ENCODE assay signal across 12 mouse cellular contexts in genomic region chr9:96638508-96638907, GRCm38 (mm10). TPM values are rescaled to one million over a fixed set of nuclear protein-coding genes. Genes with fewer than 3 reads are reported as not detected.
DNase-seq lines count a peak whose midpoint lies in the region; ATAC-seq lines count a peak whose summit lies in the region.
"Had no signal": no experiment of that assay in that cellular context is flagged by ENCODE, and none has a peak within 500 bp of the region (broad histone marks: within the 10 kb centered on the region; RNA-seq: fewer than 3 reads in every experiment).

No protein-coding gene starts in this region.

- ATAC-seq in granulocyte monocyte progenitor cell, adult 5-6 weeks (replicated peaks; ENCODE audit: poor library complexity, severe bottlenecking), result peak; percentile 17; the same call in 1 of the 2 replicates
- ATAC-seq: forebrain, embryonic 16.5 days; midbrain, embryonic 16.5 days had no signal

- DNase-seq in kidney, adult 18-20 months, result peak; percentile 25
- DNase-seq in kidney, postnatal 10 days, result no peak
- DNase-seq in NIH3T3 (ENCODE audit: low read depth), result peak; percentile 54
- DNase-seq in kidney, postnatal 14 days, result peak; percentile 38
- no peak for DNase-seq in layer of hippocampus, postnatal 25 days (ENCODE audit: extremely low spot score in 1 of 2, low spot score in 1 of 2)
- no peak for DNase-seq in right cerebral cortex, adult 2 months (ENCODE audit: low spot score in 2 of 2)
- DNase-seq in heart, postnatal 4 days, result no peak
- DNase-seq: cerebellum, adult 18-20 months; thymus, postnatal 14 days had no signal

RNA-seq across cellular contexts. Expression of gene Rasa2, which starts 7.1 kb away (rescaled TPM):
- total RNA-seq in granulocyte monocyte progenitor cell, adult 5-6 weeks (2014; fragmentation: Nextera tagmentation), result 16.3 and 18.3 TPM in 2 replicates
- total RNA-seq in granulocyte monocyte progenitor cell, adult 5-6 weeks (2017), result 21.9 and 25.5 TPM in 2 replicates
- 10 to 100 TPM; 25.6 to 29.7 TPM for total RNA-seq in layer of hippocampus, postnatal 25 days (2021)
- 1 to 10 TPM; 9.3 to 9.7 TPM for total RNA-seq in heart, postnatal 4 days (2021)

Comparison
In these comparisons a context has a peak if more than half of its experiments do, and no peak if none do; other contexts are left out.
1. DNase-seq: peak in kidney, adult 18-20 months (single experiment), NIH3T3 (single experiment) and kidney, postnatal 14 days (single experiment); none in kidney, postnatal 10 days (single experiment), layer of hippocampus, postnatal 25 days (0 of 2), right cerebral cortex, adult 2 months (0 of 2) and heart, postnatal 4 days (single experiment).